Mouse (Mus musculus) liver, adult 2 months (tissue): ENCODE measurements around the gene Nr2f6. TPM values are rescaled to one million over a fixed set of nuclear protein-coding genes. Genes with fewer than 3 reads are reported as not detected.

Experiments
- DNase-seq: peaks from one replicate; pipeline ENCODE4 v3.0.0-alpha.2; 2011; ENCODE audit warnings: low read depth, low spot score; ENCODE audit errors: extremely low read depth
- H3K27ac ChIP-seq: fragments of 200-500 bp; replicated peaks from 2 replicates; pipeline ENCODE4 v1.5.1; 2012; ENCODE audit warnings: low read depth, mild to moderate bottlenecking, control low read depth, inconsistent platforms, low read length; ENCODE audit not compliant: insufficient read depth
- H3K27me3 ChIP-seq: fragments of 200-500 bp; 2 replicates; pipeline ENCODE4 v1.6.1; 2012; ENCODE audit warnings: mild to moderate bottlenecking, moderate library complexity, low read length, inconsistent platforms; ENCODE audit not compliant: control insufficient read depth, insufficient read depth
- H3K36me3 ChIP-seq: fragments of 200-500 bp; 2 replicates; pipeline ENCODE4 v1.6.1; 2012; ENCODE audit warnings: low read length, inconsistent platforms; ENCODE audit not compliant: control insufficient read depth, insufficient read depth
- H3K4me1 ChIP-seq: fragments of 200-500 bp; 2 replicates; pipeline ENCODE4 v1.6.1; 2011; ENCODE audit warnings: low read length; ENCODE audit not compliant: control insufficient read depth, insufficient read depth
- H3K4me3 ChIP-seq: fragments of 200-500 bp; 2 replicates; pipeline ENCODE4 v1.5.1; 2011; ENCODE audit warnings: low read depth, mild to moderate bottlenecking, control low read depth, low read length, moderate library complexity; ENCODE audit not compliant: insufficient read depth
- H3K79me2 ChIP-seq: fragments of 200-500 bp; 2 replicates; pipeline ENCODE4 v1.6.1; 2012; ENCODE audit warnings: inconsistent platforms, mild to moderate bottlenecking, low read length, moderate library complexity; ENCODE audit not compliant: control insufficient read depth, insufficient read depth
- H3K9ac ChIP-seq: fragments of 200-500 bp; 2 replicates; pipeline ENCODE4 v1.6.1; 2012; ENCODE audit warnings: low read depth, mild to moderate bottlenecking, control low read depth, inconsistent platforms, low read length
- CTCF ChIP-seq: fragments of 200-500 bp; IDR thresholded peaks from 2 replicates; pipeline ENCODE4 v1.5.1; 2011; ENCODE audit warnings: low read depth, low read length, control low read depth
- POLR2A ChIP-seq: fragments of 200-500 bp; IDR thresholded peaks from 2 replicates; pipeline ENCODE4 v1.6.1; 2011; ENCODE audit warnings: low read length, control low read depth; ENCODE audit not compliant: insufficient read depth; ENCODE audit errors: extremely low read depth
- WGBS: fragments of 180-500 bp; shearing (Covaris S2); methylation state at CpG from one replicate; pipeline ENCODE4 v1.1.7; 2018; 5-methylcytosine and 5-hydroxymethylcytosine counted together
- polyA plus RNA-seq: library from polyadenylated mRNA; depleted of rRNA; stranded (reverse); fragments of >200 nt; gene quantifications from 2 replicates; pipeline ENCODE4 v1.2.3, GENCODE M21; 2012; rRNA removed
- total RNA-seq: library from RNA; depleted of rRNA; stranded (reverse); fragments of >200 nt; gene quantifications from 2 replicates; pipeline ENCODE4 v1.2.3, GENCODE M21; 2014; rRNA removed

Nr2f6 gene
- total RNA-seq (73.9 and 117 TPM in 2 replicates), polyA plus RNA-seq (319 and 341 TPM in 2 replicates)

GRCm38 (mm10) chr8:71381421-71381970 is at the start of gene Nr2f6:
Gene Nr2f6 (minus strand): TSS chr8:71381960.
- peak within 1 kb of the TSS; percentile 98 for H3K4me3 ChIP-seq
- TF ChIP-seq POLR2A = 0 out of 2 replicates have a peak, but pooled peaks have one; percentile 21
- no peak for TF ChIP-seq CTCF
- peaks cover 34% of the 10 kb centered on the region for H3K79me2 ChIP-seq
- DNase-seq = peak; percentile 10
- H3K27me3 ChIP-seq = no peaks in the 10 kb centered on the region
- H3K36me3 ChIP-seq = peaks cover 2% of the 10 kb centered on the region; the same call in 1 of the 2 replicates
- peaks cover 27% of the 10 kb centered on the region for H3K4me1 ChIP-seq
- peak within 1 kb of the TSS; percentile 96 for H3K27ac ChIP-seq
- 2% methylated on average over 89 of the region's 89 CpGs for WGBS
- H3K9ac ChIP-seq = peak within 1 kb of the TSS; percentile 96

GRCm38 (mm10) chr8:71422121-71422520 is 40.4 kb upstream of the Nr2f6 start:
- Histone ChIP-seq H3K79me2 (no peaks in the 10 kb centered on the region), H3K9ac (no peak overlapping the region), H3K4me1 (peaks cover 1% of the 10 kb centered on the region; the same call in 1 of the 2 replicates), H3K4me3 (no peak overlapping the region), H3K27ac (no peak overlapping the region), H3K27me3 (no peaks in the 10 kb centered on the region), H3K36me3 (no peaks in the 10 kb centered on the region)
- DNase-seq = peak; percentile 18
- TF ChIP-seq POLR2A (no peak), CTCF (no peak)

GRCm38 (mm10) chr8:71411535-71412273 is 29.9 kb upstream of the Nr2f6 start:
- WGBS = 51% methylated on average over 11 of the region's 11 CpGs
- H3K79me2 ChIP-seq = no peaks in the 10 kb centered on the region
- no peaks in the 10 kb centered on the region for H3K4me1 ChIP-seq
- no peak overlapping the region for H3K4me3 ChIP-seq
- H3K36me3 ChIP-seq = no peaks in the 10 kb centered on the region
- TF ChIP-seq POLR2A (no peak), CTCF (no peak)
- no peaks in the 10 kb centered on the region for H3K27me3 ChIP-seq
- no peak for DNase-seq
- H3K27ac ChIP-seq = no peak overlapping the region
- no peak overlapping the region for H3K9ac ChIP-seq

DNA sequence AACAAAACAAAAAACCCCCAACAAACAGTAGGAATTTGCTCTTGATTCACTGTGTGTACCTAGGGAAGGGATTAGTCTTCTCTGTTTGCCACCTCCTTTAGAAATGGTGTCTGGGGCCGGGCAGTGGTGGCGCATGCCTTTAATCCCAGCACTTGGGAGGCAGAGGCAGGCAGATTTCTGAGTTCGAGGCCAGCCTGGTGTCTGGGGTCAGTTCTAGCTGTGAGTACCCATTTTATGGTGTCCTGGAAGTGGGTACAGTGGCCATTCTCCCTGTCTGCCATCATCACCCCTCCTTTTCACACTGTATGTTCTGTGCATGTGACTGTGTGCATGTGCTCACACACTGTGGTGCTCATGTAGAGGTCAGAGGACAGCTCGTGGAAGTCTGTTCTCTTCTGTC is 26.5 kb upstream of the Nr2f6 start:
- WGBS = 94% methylated on average over 4 of the region's 4 CpGs
- no peak overlapping the region for H3K4me3 ChIP-seq
- peaks cover 15% of the 10 kb centered on the region for H3K4me1 ChIP-seq
- no peaks in the 10 kb centered on the region for H3K27me3 ChIP-seq
- H3K9ac ChIP-seq = no peak overlapping the region
- no peaks in the 10 kb centered on the region for H3K36me3 ChIP-seq
- DNase-seq = no peak
- H3K79me2 ChIP-seq = no peaks in the 10 kb centered on the region
- H3K27ac ChIP-seq = no peak overlapping the region
- TF ChIP-seq CTCF (no peak), POLR2A (no peak)

- H3K36me3 ChIP-seq = no peaks in the 10 kb centered on the region
- H3K4me3 ChIP-seq = no peak overlapping the region
These were observed 25.7 kb upstream of the Nr2f6 start for GRCm38 (mm10) chr8:71407441-71407840.

More at GRCm38 (mm10) chr8:71407441-71407840, 25.7 kb upstream of the Nr2f6 start:
- Histone ChIP-seq H3K9ac (no peak overlapping the region), H3K4me1 (peaks cover 15% of the 10 kb centered on the region), H3K27me3 (no peaks in the 10 kb centered on the region), H3K79me2 (no peaks in the 10 kb centered on the region), H3K27ac (no peak overlapping the region)
- no peak for DNase-seq
- TF ChIP-seq CTCF = no peak
- no peak for TF ChIP-seq POLR2A
- WGBS = 92% methylated on average over 14 of the region's 14 CpGs
